In genomic region chr3:121483266-121484161, GRCm38 (mm10) we compare ENCODE assay signal across 13 mouse cellular contexts. TPM values are rescaled to one million over a fixed set of nuclear protein-coding genes. Genes with fewer than 3 reads are reported as not detected.
DNase-seq lines count a peak whose midpoint lies in the region; ATAC-seq lines count a peak whose summit lies in the region.
"Had no signal": no experiment of that assay in that cellular context is flagged by ENCODE, and none has a peak within 500 bp of the region (broad histone marks: within the 10 kb centered on the region; RNA-seq: fewer than 3 reads in every experiment).

No protein-coding gene starts in this region.

- peak; percentile 69 for ATAC-seq in frontal cortex, adult (ENCODE audit: low TSS enrichment)
- ATAC-seq in hindbrain, embryonic 14.5 days (ENCODE audit: low FRiP score): peak; percentile 65; the same call in 1 of the 2 replicates
- ATAC-seq in neural tube, embryonic 13.5 days (ENCODE audit: low read depth): peak; percentile 51
- ATAC-seq in CD4-positive, CD25-positive, alpha-beta regulatory T cell, adult 4 months: no peak
- ATAC-seq: intestine, postnatal 0 days; lung, postnatal 0 days; Patski had no signal

- DNase-seq in frontal cortex, postnatal 25 days (ENCODE audit: low spot score in 2 of 2): no peak
- DNase-seq in right cerebral cortex, adult 18-20 months: peak; percentile 33
- no peak for DNase-seq in right cerebral cortex, postnatal 4 days
- peak; percentile 52 for DNase-seq in hindbrain, embryonic 14.5 days (ENCODE audit: low spot score)
- no peak for DNase-seq in kidney, postnatal 10 days
- DNase-seq: cerebellum, postnatal 14 days had no signal

- H3K27ac ChIP-seq in hindbrain, embryonic 14.5 days: peak overlapping the region; percentile 78
- H3K27ac ChIP-seq in neural tube, embryonic 13.5 days (replicated peaks): peak overlapping the region; percentile 83
- H3K27ac ChIP-seq: heart, embryonic 13.5 days had no signal

- H3K4me2 ChIP-seq in hindbrain, embryonic 14.5 days (replicated peaks): peak overlapping the region; percentile 41
- peak overlapping the region; percentile 41 for H3K4me2 ChIP-seq in neural tube, embryonic 13.5 days
- H3K4me2 ChIP-seq: heart, embryonic 13.5 days had no signal

- no peaks in the 10 kb centered on the region for H3K27me3 ChIP-seq in hindbrain, embryonic 14.5 days (ENCODE audit: control insufficient read depth, insufficient read depth, low read length)
- H3K27me3 ChIP-seq in neural tube, embryonic 13.5 days: no peaks in the 10 kb centered on the region; the same call in 1 of the 2 replicates
- H3K27me3 ChIP-seq: Patski had no signal

- no peaks in the 10 kb centered on the region for H3K36me3 ChIP-seq in hindbrain, embryonic 14.5 days (replicated peaks; ENCODE audit: control insufficient read depth, insufficient read depth)
- H3K36me3 ChIP-seq in neural tube, embryonic 13.5 days: no peaks in the 10 kb centered on the region
- H3K36me3 ChIP-seq: heart, embryonic 13.5 days had no signal

- WGBS in hindbrain, embryonic 14.5 days: 26% methylated on average over 25 of the region's 25 CpGs
- WGBS in neural tube, embryonic 13.5 days: 14% methylated on average over 25 of the region's 25 CpGs

- peak overlapping the region; percentile 53; the same call in 1 of the 2 replicates for H3K9ac ChIP-seq in hindbrain, embryonic 14.5 days
- H3K9ac ChIP-seq in neural tube, embryonic 13.5 days: peak overlapping the region; percentile 46; the same call in 1 of the 2 replicates
- H3K9ac ChIP-seq: heart, embryonic 13.5 days had no signal

- no peak overlapping the region for H3K4me3 ChIP-seq in hindbrain, embryonic 14.5 days (replicated peaks; ENCODE audit: low read length)
- no peak overlapping the region for H3K4me3 ChIP-seq in neural tube, embryonic 13.5 days
- H3K4me3 ChIP-seq: heart, embryonic 13.5 days had no signal

- H3K4me1 ChIP-seq in hindbrain, embryonic 14.5 days (replicated peaks; ENCODE audit: control insufficient read depth, insufficient read depth, low read length): peaks cover 26% of the 10 kb centered on the region
- peaks cover 37% of the 10 kb centered on the region for H3K4me1 ChIP-seq in neural tube, embryonic 13.5 days (replicated peaks)

- no peaks in the 10 kb centered on the region for H3K9me3 ChIP-seq in hindbrain, embryonic 14.5 days (ENCODE audit: control insufficient read depth, low read length)
- H3K9me3 ChIP-seq in neural tube, embryonic 13.5 days: no peaks in the 10 kb centered on the region
- H3K9me3 ChIP-seq: heart, embryonic 13.5 days had no signal

RNA-seq across cellular contexts. Expression of gene Slc44a3, which starts 48.7 kb away (rescaled TPM):
- 0.51 and 1.1 TPM in 2 replicates for polyA plus RNA-seq in hindbrain, embryonic 14.5 days (2014; fragmentation: Nextera tagmentation; extraction: Ambion mirVana)
- polyA plus RNA-seq in neural tube, embryonic 13.5 days (2015; fragmentation: Nextera tagmentation; extraction: Ambion mirVana): 0.73 and 0.77 TPM in 2 replicates
- polyA plus RNA-seq in CD4-positive, CD25-positive, alpha-beta regulatory T cell, adult 4 months (2017; shearing (Covaris generic)): not detected

RNA-seq across cellular contexts. Expression of gene Cnn3, which starts 57.2 kb away (rescaled TPM):
- 436 and 444 TPM in 2 replicates for polyA plus RNA-seq in hindbrain, embryonic 14.5 days (2014; fragmentation: Nextera tagmentation; extraction: Ambion mirVana)
- 643 and 747 TPM in 2 replicates for polyA plus RNA-seq in neural tube, embryonic 13.5 days (2015; fragmentation: Nextera tagmentation; extraction: Ambion mirVana)
- 1 to 10 TPM; 8.8 to 9.7 TPM for polyA plus RNA-seq in CD4-positive, CD25-positive, alpha-beta regulatory T cell, adult 4 months (2017; shearing (Covaris generic))

Comparison
In these comparisons a context has a peak if more than half of its experiments do, and no peak if none do; other contexts are left out.
1. DNase-seq: peak in right cerebral cortex, adult 18-20 months (single experiment) and hindbrain, embryonic 14.5 days (single experiment); none in frontal cortex, postnatal 25 days (0 of 2), right cerebral cortex, postnatal 4 days (single experiment) and kidney, postnatal 10 days (single experiment).
2. RNA of gene Cnn3, which starts 57.2 kb away (polyA plus RNA-seq): 643 to 747 TPM in neural tube, embryonic 13.5 days and 436 to 444 TPM in hindbrain, embryonic 14.5 days; 8.8 to 9.7 TPM in CD4-positive, CD25-positive, alpha-beta regulatory T cell, adult 4 months; every median in the first group is over 10 times any median in the second.